Mouse (Mus musculus): Measurements from ENCODE around the gene Gm28043. TPM values are rescaled to one million over a fixed set of nuclear protein-coding genes. Genes with fewer than 3 reads are reported as not detected.
A peak's percentile ranks its signal among the peaks of the same experiment; 100 is the strongest.

Gene Gm28043
- total RNA-seq, 1 experiment from 2014 or later, result 9.5 TPM

DNA sequence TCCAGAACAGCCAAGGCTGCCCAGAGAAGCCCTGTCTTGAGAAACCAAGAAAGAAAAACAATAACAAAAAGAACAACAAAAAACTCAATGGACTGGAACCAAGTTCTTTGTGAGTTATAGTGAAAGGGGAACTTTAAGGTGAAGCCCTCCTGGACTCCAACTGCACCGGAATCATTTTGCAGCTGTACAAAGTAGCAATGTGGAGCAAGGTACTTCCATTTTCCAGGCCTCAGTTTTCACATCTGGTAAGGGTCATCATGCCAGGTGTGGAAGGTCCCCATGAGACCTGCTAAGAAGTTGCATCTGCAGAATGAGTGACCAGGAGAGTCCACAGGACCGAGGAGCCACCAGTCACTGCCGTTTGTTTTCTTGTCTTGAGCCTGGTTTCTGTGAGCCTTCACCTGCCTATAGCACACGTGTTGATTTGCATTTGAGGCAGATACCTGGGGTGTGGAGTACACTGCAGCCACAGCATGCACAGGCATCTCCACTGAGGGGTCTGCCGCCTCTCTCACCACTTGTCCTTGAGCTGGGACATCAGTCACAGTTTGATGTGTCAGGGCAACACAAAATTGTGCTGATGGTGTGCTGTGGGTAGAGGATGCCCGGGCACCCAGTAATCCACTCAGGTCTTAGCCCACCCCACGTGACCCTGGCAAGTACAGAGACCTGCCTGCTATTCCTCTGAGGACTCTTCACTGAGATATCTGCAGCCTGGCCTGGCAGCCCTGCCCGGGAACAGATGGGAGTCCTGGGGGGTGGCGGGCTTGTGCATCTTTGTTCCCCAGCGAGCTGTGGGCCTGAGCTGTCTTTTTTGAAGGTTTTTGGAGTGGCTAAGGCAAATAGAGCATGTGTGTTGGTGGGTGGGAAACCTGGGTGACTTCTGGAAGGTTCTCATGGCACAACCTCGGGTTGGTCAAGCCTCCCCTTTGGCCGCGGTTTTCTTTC is 105.2 kb downstream of the Gm28043 start:
- ATAC-seq (replicated peaks in 1 of 2; ENCODE audit: insufficient read depth in 1 of 2, low FRiP score in 2 of 2, low TSS enrichment in 1 of 2, low read depth in 1 of 2, poor library complexity in 2 of 2, severe bottlenecking in 2 of 2), result no peak

GRCm38 (mm10) chr17:29720755-29721365 is 106.2 kb downstream of the Gm28043 start:
- ATAC-seq (replicated peaks in 1 of 2; ENCODE audit: insufficient read depth in 1 of 2, low FRiP score in 2 of 2, low TSS enrichment in 1 of 2, low read depth in 1 of 2, poor library complexity in 2 of 2, severe bottlenecking in 2 of 2), result no peak

DNA sequence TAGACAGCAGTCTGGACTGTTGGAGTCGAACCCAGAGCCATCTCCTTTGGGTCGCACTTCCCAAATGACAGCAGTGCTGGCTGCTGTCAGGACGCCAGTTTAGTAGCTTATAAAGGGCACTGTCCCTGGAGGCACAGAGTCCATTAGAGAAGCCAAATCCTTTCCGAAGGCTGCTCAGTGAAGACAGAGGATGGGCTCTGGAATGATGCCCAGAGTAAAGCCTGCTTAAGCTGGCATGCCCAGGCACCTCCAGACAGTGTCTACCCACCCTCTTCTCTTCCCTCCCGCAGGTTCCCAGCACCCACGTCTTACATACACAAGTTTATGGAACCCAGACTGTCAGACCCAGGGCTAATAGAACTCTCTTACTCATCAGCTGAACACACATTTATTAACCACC is 109.9 kb downstream of the Gm28043 start:
- no peak for ATAC-seq (replicated peaks in 1 of 2; ENCODE audit: insufficient read depth in 1 of 2, low FRiP score in 2 of 2, low TSS enrichment in 1 of 2, low read depth in 1 of 2, poor library complexity in 2 of 2, severe bottlenecking in 2 of 2)

DNA sequence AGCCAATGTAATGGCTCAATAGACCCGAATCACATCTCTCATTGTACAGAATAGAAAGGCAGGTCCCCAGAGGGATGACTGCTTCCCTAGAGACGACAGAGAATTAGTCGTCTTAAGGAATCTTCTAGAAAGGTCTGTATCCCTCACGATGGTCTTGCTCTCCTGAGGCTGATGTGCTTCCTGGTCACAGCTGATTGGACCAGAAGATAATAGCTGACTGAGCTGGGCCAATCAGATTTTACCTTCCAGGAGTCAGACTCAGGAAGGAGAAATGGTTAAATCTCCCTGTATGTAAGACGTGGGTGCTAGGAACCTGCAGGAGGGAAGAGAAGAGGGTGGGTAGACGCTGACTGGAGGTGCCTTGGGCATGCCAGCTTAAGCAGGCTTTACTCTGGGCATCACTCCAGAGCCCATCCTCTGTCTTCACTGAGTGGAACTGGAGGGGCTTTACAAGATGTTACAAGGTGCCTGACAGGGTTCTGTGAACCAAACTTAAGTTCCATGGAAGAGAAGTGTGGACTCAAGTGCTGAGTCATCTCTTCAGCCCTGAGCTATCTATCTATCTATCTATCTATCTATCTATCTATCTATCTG is 110.4 kb downstream of the Gm28043 start:
- no peak for ATAC-seq (replicated peaks in 1 of 2; ENCODE audit: insufficient read depth in 1 of 2, low FRiP score in 2 of 2, low TSS enrichment in 1 of 2, low read depth in 1 of 2, poor library complexity in 2 of 2, severe bottlenecking in 2 of 2)

DNA sequence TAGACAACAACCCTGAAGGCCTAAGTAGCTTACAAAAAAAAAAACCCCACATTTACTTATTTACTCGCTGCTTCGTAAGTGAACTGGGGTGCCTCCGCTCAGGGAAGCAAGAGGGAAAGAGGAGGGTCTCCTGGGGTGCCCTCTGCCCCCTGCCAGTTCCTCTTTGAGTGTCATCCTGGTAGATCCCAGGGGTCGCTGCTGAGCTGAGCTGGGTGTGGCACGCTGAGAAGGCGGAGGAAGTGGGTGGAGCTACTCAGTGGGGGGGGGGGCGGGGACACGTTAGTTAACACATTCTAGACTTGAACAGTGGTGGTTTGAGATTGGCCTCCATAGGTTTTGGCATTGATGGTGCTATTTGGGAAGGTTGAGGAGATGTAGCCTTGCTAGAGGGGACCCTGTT is 113.4 kb downstream of the Gm28043 start:
- no peak for ATAC-seq (replicated peaks in 1 of 2; ENCODE audit: insufficient read depth in 1 of 2, low FRiP score in 2 of 2, low TSS enrichment in 1 of 2, low read depth in 1 of 2, poor library complexity in 2 of 2, severe bottlenecking in 2 of 2)

GRCm38 (mm10) chr17:29730510-29731265 is 116.0 kb downstream of the Gm28043 start:
- ATAC-seq (replicated peaks in 1 of 2; ENCODE audit: insufficient read depth in 1 of 2, low FRiP score in 2 of 2, low TSS enrichment in 1 of 2, low read depth in 1 of 2, poor library complexity in 2 of 2, severe bottlenecking in 2 of 2), result no peak

DNA sequence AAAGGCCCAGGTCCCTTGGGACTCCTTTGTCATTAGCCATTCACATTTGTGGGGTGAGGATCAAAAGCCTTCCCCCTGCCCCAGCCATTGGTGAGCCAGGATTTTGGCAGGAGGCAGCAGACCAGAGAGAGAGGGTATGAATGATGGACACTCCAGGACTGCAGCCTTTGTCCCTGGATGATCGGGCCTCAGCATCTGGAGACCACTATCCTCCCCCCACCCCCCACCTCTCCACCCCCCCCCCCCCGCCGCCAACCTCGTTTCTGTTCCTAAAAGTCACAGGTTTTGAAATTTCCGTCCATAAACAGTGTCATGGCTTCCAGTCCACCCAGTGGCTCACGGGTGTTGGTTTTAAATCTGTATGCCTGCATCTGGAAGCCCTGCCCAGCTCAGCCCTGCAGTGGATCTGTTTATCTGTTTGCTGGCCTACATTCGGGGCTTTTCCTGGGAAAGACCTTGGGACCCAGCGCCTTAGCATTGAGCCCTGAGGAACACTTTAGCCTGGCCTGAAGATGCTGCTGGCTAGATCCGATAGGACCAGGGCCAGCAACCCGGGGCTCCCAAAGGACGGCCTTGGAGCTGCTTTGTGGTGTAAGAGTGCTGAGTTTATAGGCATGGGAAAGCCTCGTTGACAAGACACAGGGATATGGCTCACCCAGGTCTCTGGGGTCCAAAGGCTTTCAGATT is 116.7 kb downstream of the Gm28043 start:
- no peak for ATAC-seq (replicated peaks in 1 of 2; ENCODE audit: insufficient read depth in 1 of 2, low FRiP score in 2 of 2, low TSS enrichment in 1 of 2, low read depth in 1 of 2, poor library complexity in 2 of 2, severe bottlenecking in 2 of 2)

DNA sequence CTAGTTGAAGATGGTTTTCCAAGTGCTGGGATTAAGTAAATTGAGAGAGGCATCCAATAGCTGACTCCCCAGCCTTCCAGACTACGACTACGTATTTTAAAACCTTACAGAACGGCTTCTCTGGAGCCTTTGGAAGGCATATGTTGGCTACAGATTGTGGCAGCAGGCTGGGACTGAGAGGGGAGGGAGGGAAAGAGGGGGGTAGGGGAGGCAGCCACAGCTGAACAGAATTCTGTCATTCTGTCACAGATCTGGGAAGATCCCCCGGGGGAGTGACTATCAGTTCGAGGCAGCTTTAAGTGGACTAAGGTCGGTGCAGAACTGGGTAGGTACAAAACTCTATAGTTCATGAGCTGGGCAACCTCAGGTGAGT is 117.3 kb downstream of the Gm28043 start:
- ATAC-seq (replicated peaks in 1 of 2; ENCODE audit: insufficient read depth in 1 of 2, low FRiP score in 2 of 2, low TSS enrichment in 1 of 2, low read depth in 1 of 2, poor library complexity in 2 of 2, severe bottlenecking in 2 of 2), result no peak

- ATAC-seq (replicated peaks in 1 of 2; ENCODE audit: insufficient read depth in 1 of 2, low FRiP score in 2 of 2, low TSS enrichment in 1 of 2, low read depth in 1 of 2, poor library complexity in 2 of 2, severe bottlenecking in 2 of 2), result no peak
These were observed 117.8 kb downstream of the Gm28043 start for GRCm38 (mm10) chr17:29732522-29732921.

DNA sequence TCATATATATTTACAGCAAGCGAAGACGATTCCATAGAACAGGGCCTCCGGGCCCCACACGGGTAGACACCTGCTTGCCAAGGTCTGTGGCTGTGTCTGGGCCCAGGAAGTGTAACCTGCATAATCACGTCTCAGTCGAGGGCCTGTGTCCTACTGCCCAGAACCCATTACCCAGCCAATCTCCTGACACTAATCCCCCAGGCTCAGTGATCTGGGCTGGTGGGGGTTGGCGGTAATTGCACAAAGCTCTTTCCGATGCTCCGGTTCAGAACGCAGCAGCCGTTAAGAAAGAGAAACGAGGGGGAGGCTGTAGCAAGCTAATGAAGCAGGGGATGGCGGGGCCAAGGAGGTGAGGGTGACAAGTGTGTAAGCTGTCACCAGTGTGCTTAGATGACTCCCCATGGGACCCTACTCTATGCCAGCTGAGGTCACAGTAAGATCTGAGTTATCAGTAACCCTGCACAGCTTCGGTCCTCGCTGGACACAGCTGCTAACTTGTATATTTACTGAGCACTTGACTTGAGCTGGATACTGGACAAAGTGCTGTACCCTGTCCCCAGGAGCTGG is 121.9 kb downstream of the Gm28043 start:
- ATAC-seq (replicated peaks in 1 of 2; ENCODE audit: insufficient read depth in 1 of 2, low FRiP score in 2 of 2, low TSS enrichment in 1 of 2, low read depth in 1 of 2, poor library complexity in 2 of 2, severe bottlenecking in 2 of 2), result no peak

DNA sequence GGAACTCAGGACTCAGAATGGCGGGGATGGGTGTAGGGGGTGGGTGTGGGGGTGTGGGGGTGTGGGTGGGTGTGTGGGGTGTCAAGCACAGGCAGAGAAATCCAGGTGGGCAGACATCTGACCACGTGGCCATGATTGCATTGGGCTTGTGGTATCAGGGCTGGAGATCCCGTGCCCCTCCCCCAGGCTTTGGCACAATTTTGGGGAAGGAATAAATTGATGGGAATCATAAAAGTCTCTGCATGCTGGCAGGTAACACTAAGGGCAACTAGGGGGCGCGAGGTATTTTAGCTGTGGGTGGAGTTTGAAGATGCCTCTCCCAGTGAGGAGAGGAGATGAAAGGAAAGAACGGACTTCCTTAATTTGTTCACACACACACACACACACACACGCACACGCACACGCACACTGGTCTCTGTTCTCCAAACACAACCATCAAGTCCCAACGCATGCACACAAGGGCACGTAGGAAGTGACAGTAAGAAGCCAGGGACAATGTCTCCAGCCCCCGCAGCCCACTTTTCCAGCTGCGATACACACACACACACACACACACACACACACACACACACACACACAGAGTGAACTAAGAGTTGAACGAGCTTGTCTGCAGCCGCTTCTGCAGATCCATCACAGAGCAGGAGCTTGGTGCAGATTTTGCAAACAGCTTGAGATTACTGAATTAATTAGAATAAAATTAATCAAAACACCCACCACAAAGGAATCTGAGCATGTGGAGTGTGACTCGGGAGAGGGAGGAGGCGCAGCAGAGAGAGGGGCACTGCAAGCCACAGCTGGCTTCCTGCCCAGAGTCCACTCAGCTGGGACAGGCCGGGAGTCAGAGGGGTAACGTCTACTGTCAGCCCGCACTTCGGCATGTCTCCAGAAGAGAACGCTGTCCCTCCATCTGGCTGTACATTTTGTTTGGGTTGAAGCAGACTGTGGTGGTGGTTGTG is 123.5 kb downstream of the Gm28043 start:
- ATAC-seq (replicated peaks in 1 of 2; ENCODE audit: insufficient read depth in 1 of 2, low FRiP score in 2 of 2, low TSS enrichment in 1 of 2, low read depth in 1 of 2, poor library complexity in 2 of 2, severe bottlenecking in 2 of 2), result peak; percentile 37 to 45; a peak in 2 of 4 replicates

- ATAC-seq (replicated peaks in 1 of 2; ENCODE audit: insufficient read depth in 1 of 2, low FRiP score in 2 of 2, low TSS enrichment in 1 of 2, low read depth in 1 of 2, poor library complexity in 2 of 2, severe bottlenecking in 2 of 2), result no peak
These were observed 132.8 kb downstream of the Gm28043 start for GRCm38 (mm10) chr17:29747466-29747865.

Other genes with a start within 250 kb of the Gm28043 start
- 426 and 588 TPM in 2 replicates for gene Pim1, start 124.1 kb upstream of the Gm28043 start, total RNA-seq (2017)
- gene Gm17657, start 65.2 kb upstream of the Gm28043 start, total RNA-seq (2017), result 0.31 TPM in 1 of 2 replicates, not detected in the other
- gene Tbc1d22b, start 65.1 kb upstream of the Gm28043 start, total RNA-seq (2017), result 5.8 and 7.8 TPM in 2 replicates
- not detected in 2 replicates for gene Tmem217, start 62.5 kb upstream of the Gm28043 start, total RNA-seq (2017)
- gene Rnf8, start 86 bp upstream of the Gm28043 start, total RNA-seq (2017), result 50.9 and 51.8 TPM in 2 replicates
- gene Cmtr1, start 45.7 kb downstream of the Gm28043 start, total RNA-seq (2017), result 127 and 160 TPM in 2 replicates
- gene Ccdc167, start 102.2 kb downstream of the Gm28043 start, total RNA-seq (2017), result 8.1 and 14.5 TPM in 2 replicates

Measured in hematopoietic stem cell, adult 5-6 weeks (primary cell).